Mouse (Mus musculus): ENCODE measurements at regions not wholly inside any gene's neighbourhood (a gene's known extent, or its start where the extent isn't known, plus 50 kb on each side); places are given as distances from the start of the nearest gene placed in this dataset.

GRCm38 (mm10) chr4:95318561-95318960 is 238.7 kb upstream of the Fggy start:
- no peak for DNase-seq

DNA sequence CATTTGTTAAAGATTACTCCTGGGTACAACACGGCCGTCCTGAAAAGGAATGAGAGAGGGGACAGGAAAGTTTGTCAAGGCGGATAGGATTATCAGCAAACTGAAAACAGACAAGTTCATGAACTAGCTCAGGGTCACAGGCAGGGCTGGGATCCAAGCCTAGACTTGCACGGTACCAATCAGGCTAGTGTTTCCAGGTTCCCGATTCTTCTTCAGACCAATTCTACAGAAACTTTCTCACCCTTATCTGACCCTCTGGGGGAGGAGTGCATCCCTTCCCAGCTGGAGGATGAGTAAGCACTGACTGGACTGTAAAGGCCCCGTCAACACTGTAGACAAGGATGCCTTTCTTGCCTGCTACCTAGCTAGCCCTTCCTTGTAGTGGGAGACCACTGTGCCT is 238.3 kb upstream of the Fggy start:
- DNase-seq, result no peak

DNA sequence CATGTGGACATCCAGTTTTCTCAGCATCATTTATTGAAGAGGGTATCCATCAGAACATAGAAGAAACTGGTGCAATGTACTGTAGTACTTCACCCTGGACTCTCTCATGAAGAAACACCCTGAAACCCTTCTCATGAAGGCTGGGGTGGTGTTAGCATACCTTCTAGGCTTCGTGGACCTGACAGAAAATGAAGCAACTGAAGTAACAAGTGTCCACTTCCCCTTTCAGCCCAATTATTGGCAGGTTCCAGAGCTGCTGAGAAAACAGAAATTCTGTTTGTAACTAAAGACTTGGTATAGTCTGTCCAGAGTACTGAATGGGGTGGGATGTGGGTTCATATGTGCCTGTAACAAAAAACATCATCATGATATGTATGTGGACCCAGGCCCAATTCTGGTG is 231.4 kb upstream of the Fggy start:
- DNase-seq, result no peak

DNA sequence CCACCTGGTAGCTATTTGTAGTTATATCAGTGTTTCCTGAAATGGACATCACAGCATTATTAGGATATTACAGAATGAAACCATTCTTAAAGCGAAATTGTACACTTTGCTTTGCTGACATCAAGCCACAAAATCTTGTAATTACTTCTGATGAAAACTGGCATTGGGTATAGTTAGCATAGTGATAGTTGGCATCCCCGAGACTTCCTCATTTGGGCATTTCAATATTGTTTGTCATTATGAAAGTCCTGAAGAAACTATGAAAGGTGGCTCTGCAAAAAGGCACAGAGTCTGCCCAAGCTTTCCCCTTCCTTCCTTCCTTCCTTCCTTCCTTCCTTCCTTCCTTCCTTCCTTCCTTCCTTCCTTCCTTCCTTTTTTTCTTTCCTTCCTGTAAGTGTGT is 217.5 kb upstream of the Fggy start:
- DNase-seq, result no peak

DNA sequence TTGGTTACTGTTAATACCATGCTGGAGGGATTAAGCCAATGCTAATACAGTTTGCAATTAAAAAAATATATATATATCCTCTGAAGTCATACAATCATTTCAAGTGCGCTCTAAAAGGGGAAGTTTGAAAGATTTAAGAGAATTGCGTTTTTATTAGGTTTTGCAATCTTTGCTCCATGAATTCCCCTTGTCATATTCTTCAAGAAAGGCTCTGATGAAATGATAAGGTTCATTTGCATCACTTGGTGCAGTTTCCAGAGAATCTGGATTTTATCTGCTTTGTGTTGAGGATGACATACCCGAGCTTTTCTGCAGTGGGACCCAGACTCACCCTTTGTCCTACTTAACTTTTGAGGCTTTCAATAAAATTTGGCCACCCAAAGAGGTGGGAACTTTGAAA is 216.4 kb upstream of the Fggy start:
- DNase-seq, result no peak

DNA sequence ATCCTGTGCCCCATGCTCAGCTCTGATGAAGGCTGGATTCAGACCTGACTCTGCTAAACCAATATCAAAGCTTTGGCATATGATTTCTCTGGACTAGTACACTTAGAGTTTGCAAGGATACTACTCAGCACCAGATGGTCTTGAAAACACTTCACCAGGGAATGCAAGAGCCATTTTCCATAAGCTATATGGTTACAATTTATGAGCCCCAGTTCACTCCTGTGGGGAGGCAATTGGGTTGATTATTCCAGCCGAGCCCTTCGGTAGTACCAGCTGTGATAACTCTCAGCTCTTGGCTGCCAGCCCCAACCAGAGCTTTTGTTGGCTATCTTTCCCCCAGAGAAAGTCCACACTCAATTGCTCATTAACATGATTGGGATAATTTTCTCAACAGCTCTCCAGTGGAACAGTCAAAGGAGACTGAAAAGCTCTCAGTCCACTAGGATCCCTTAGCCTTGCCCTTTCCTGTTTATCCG is 210.5 kb upstream of the Fggy start:
- peak; percentile 27 to 30 for DNase-seq

GRCm38 (mm10) chr4:95347436-95347835 is 209.9 kb upstream of the Fggy start:
- no peak for DNase-seq

GRCm38 (mm10) chr4:95348405-95349123 is 208.7 kb upstream of the Fggy start:
- no peak for DNase-seq

GRCm38 (mm10) chr4:95353894-95354319 is 203.4 kb upstream of the Fggy start:
- DNase-seq, result no peak

DNA sequence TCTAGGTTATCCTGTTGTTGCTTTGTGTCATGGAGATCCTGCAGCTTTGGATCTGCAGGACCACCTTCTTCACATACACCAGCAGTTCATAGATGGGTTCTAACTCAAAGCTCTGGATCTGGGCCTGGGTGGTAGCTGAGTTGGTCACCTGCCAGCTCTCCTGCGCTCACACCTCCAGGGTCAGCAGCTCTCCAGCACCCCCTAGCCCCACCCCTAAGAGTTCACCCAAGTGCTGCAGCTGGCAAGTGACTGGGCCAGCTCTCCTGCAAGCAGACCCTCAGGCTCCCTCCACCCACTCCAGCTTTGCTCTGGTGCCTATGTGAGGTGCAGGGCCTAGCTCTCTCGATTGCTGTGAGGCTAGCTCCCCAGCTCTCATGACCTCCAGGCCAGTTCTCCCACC is 198.6 kb upstream of the Fggy start:
- no peak for DNase-seq

DNA sequence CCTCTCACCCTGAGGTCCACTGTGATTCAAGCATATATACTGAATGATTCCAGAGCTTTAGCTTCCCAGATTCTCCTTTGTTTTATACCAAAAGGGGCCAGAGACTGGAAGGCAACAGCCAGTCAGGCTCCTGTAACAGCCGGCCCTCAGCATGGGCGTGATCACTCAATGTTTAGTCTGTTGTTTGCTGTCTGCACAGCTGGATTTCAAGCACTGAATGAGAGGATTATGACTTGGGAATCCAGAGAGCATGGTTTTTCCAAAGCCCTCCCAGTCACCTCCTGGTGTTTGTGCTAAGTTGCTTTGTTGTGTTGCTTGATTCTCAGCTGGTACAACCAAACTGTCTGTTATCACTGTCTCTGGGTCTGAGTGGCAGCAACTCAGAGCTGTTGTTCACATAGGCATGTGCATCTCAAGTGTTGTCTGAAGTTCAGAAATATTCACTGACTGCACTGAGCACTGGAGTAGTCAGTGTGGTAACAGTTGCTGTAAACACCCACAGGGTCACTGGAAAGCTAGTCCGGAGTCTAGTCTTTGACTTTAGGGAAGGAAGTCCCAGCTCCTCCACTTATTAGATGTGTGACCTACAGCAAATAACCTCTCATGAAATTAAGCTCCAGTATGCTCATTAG is 196.9 kb upstream of the Fggy start:
- DNase-seq, result no peak

- no peak for DNase-seq
These were observed 192.8 kb upstream of the Fggy start for GRCm38 (mm10) chr4:95364376-95365082.

DNA sequence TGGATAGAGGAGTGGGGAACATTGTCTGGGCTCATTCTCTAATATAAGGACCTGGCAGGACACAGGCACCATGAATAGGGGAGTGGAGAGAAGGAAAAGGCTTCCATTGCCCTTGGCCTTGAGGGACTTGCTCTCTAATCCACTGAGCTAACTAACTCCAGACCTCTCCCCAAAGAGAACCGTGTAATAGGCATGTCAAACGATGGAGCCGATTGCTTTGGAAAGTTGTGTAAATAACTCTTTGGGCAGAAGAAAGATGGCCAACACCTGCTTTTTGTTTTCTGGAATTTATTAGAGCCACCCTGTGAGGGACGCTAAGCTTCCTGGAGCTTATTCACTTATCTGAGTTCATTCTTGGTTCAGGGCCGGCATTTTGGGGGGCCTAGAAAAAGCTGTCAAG is 180.9 kb upstream of the Fggy start:
- DNase-seq, result no peak

DNA sequence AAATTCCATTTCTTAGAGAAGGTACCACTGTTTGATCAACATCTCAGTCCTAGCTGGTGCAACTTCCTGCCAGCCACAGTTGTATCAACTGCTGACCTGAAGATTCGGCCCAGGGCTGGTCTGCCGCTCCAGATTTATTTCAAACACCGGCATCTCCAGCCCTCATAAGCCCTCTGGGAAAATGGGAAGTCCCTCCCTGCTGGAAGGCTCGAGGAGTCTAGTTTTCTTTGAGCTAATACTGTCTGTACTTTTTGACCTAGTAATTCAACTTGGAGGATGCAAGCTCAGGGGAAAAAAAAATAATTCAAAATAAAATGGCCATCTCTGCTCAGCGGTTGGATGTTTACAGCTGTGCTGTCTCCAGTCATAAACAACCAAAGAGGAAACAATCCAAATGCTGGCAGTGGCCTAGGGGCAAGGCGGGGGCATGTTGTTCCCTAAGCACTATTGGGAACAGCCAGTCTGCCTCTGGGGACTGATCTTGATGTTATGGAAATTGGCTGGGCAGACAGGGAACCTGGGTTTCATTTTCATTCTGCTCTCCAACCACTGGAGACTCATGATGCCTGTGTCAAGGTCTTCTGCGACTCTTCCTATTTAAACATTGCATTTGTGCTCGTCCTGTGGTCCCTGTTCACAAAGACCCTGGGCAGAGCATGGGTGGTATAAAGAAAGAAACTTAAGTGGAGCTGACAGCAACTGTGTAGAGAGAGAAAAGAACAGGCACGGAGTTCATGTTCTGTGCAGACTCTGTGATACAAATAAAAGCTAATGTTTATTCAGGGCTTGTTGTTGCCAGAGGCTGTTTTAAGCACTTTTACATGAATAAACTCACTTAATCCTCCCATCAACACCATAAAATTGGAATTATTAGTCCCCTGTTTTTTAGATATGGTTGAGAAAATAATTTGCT is 179.8 kb upstream of the Fggy start:
- DNase-seq, result no peak

GRCm38 (mm10) chr4:95378645-95379044 is 178.7 kb upstream of the Fggy start:
- DNase-seq, result peak; percentile 14 to 25

DNA sequence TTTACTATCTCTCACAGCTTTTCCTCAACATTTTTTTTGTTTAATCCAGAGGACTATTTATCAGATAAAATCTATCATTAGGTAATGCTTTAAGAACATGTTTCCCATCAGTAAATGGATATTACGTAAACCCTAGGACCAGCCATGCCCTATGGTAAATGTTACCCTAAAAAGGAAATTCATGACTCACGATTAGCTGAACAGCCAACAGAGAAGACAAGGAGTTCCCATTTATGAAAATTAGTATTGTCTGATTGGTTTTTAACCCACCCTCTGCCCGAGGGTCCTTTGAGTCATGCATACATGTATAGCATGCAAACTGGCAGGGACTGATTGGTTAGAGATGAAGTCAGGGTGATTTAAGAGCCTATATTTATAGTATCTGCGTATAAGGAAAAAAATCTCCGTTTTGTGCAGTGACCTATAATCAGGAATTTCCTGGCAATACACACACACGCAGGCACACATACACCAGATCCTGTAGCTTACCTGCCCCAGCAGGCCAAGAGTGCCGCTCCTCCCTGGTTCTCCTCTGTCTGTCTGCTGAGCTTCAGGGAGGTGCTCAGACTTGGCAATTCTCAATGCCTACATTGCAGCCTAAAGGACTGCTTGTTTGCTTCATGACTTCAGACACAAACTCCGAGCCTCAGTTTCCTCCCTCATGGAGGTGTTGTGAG is 174.0 kb upstream of the Fggy start:
- no peak for DNase-seq

GRCm38 (mm10) chr4:95385552-95385951 is 171.8 kb upstream of the Fggy start:
- DNase-seq, result no peak

- DNase-seq, result no peak
These were observed 171.3 kb upstream of the Fggy start for GRCm38 (mm10) chr4:95386021-95386420.

GRCm38 (mm10) chr4:95388556-95388955 is 168.8 kb upstream of the Fggy start:
- DNase-seq, result no peak

GRCm38 (mm10) chr4:95389647-95390046 is 167.7 kb upstream of the Fggy start:
- DNase-seq, result no peak

- no peak for DNase-seq
These were observed 166.8 kb upstream of the Fggy start for GRCm38 (mm10) chr4:95390549-95390948.

- no peak for DNase-seq
These were observed 161.6 kb upstream of the Fggy start for GRCm38 (mm10) chr4:95395746-95396145.

Measured in cerebellum, postnatal 14 days (tissue).